Mouse (Mus musculus): ENCODE data around the gene Degs2. TPM values are rescaled to one million over a fixed set of nuclear protein-coding genes. Genes with fewer than 3 reads are reported as not detected.

Gene Degs2
- total and polyA plus RNA-seq, 3 experiments: 0.50 to 1.00 (median 0.55) TPM

DNA sequence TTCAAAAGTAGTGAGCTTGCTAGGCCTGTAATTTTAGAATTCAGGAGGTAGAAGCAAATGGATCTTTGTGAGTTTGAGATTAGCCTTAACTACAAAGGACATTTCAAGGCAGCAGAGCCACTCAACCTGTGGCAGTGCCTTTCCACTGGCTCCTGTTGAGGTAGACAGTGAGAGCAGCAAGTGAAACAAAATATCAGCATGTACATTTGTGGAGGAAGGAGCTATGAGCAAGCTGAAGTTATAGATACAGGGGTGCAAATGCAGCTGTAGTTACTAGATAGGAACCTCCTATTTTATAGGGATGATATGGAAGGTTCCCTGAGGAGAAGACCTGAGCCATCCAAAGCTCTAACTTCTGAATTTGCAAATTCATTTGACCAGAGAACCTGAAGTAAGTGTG, 69.6 kb downstream of the Degs2 start:
- peaks cover 4% of the 10 kb centered on the region; the same call in 1 of the 2 replicates for H3K36me3 ChIP-seq (ENCODE audit: control insufficient read depth, insufficient read depth, low read length)
- H3K79me2 ChIP-seq (replicated peaks; ENCODE audit: control insufficient read depth, insufficient read depth, low read length): no peaks in the 10 kb centered on the region; the same call in 1 of the 2 replicates
- TF ChIP-seq POLR2A (IDR thresholded peaks at IDR 0.05; ENCODE audit: insufficient read depth, low read depth, low read length) (no peak), EP300 (IDR thresholded peaks at IDR 0.05; ENCODE audit: insufficient read depth, low read depth, low read length) (no peak), CTCF (IDR thresholded peaks at IDR 0.05) (no peak)
- peaks cover 2% of the 10 kb centered on the region for H3K4me1 ChIP-seq (ENCODE audit: control insufficient read depth, insufficient read depth, low read length)
- H3K27ac ChIP-seq: no peak overlapping the region
- no peak for DNase-seq
- no peaks in the 10 kb centered on the region for H3K27me3 ChIP-seq (ENCODE audit: control insufficient read depth, insufficient read depth, low read length)
- no peak overlapping the region for H3K4me3 ChIP-seq
- H3K9ac ChIP-seq (ENCODE audit: low read depth, low read length): no peak overlapping the region
- intact Hi-C loops (cut with DNase I): no loop called here

DNA sequence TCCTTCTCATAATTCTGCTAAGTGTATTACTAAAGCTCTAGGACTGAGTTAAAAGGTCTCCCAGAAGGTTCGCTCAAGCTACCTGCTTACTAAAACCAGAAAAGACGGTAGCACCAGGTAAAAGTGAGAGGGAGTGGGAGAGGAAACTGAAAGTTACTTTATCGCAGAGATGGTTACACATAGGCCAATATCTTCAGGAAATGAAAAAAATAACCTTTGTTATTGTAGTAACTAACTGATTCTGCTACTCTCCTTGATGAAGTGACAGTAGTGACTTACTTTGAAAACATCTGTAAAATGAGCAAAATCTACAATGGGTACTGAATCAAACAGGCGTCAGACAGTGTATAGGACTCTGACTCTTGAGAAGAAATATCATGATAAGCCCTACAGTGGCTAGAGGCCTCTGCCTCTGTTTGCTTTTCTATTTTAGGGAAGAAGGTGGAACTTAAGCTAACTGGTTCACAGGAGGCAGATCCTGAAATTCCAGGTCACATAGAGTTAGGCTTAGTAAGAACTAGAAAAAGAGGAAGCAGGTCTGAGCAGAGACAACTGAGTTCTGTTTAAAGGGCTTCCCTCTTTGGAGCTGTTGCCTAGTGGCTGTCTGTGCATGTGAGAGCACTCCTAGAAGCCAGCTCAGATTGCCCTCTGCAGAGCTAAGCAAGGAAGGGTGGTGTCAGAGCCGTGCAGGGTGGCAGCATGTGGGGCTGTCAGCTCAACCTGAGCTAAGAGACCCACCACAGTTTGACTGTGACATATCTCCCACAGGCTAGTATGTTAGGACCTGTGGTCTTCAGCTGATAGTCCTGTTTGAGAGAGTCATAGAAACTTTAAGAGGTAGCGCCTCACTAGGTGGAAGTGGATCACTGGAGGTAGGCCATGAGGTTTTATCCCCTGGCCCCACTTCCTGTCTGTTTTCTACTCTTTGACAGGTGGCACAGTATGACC, 71.1 kb downstream of the Degs2 start:
- WGBS: 69% methylated on average over 6 of the region's 6 CpGs
- Histone ChIP-seq H3K4me1 (ENCODE audit: control insufficient read depth, insufficient read depth, low read length) (peaks cover 2% of the 10 kb centered on the region), H3K79me2 (replicated peaks; ENCODE audit: control insufficient read depth, insufficient read depth, low read length) (no peaks in the 10 kb centered on the region; the same call in 1 of the 2 replicates), H3K4me3 (no peak overlapping the region), H3K36me3 (ENCODE audit: control insufficient read depth, insufficient read depth, low read length) (peaks cover 4% of the 10 kb centered on the region), H3K9ac (ENCODE audit: low read depth, low read length) (no peak overlapping the region), H3K27ac (no peak overlapping the region), H3K27me3 (ENCODE audit: control insufficient read depth, insufficient read depth, low read length) (no peaks in the 10 kb centered on the region)
- intact Hi-C loops (cut with DNase I): no loop called here
- peak in 1 of 2 experiments; percentile 31 for DNase-seq
- TF ChIP-seq CTCF (IDR thresholded peaks at IDR 0.05) (no peak), EP300 (IDR thresholded peaks at IDR 0.05; ENCODE audit: insufficient read depth, low read depth, low read length) (no peak), POLR2A (IDR thresholded peaks at IDR 0.05; ENCODE audit: insufficient read depth, low read depth, low read length) (no peak)

DNA sequence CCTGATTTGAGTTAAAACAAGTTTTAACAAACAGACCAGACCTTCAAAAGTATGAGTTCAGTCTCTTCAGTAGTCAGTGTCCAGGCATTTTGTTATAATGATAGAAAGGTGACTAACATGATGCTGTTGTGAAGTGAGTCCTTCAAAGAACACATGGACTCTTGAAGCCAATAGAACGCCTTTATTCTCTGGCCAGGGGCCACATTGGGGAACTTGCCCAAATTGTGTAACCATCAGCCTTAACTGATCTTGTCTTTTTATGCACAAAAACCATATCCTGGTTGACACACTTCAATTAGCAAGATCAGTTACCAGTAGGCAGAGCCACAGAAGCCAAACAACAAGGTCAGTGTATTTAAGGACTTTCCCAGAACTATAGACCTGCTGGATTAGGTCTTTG, 72.6 kb downstream of the Degs2 start:
- H3K27ac ChIP-seq: no peak overlapping the region
- H3K9ac ChIP-seq (ENCODE audit: low read depth, low read length): no peak overlapping the region
- H3K4me1 ChIP-seq (ENCODE audit: control insufficient read depth, insufficient read depth, low read length): peaks cover 2% of the 10 kb centered on the region
- peaks cover 4% of the 10 kb centered on the region for H3K36me3 ChIP-seq (ENCODE audit: control insufficient read depth, insufficient read depth, low read length)
- H3K4me3 ChIP-seq: no peak overlapping the region
- TF ChIP-seq EP300 (IDR thresholded peaks at IDR 0.05; ENCODE audit: insufficient read depth, low read depth, low read length) (no peak), POLR2A (IDR thresholded peaks at IDR 0.05; ENCODE audit: insufficient read depth, low read depth, low read length) (no peak), CTCF (IDR thresholded peaks at IDR 0.05) (no peak)
- 91% methylated on average over 1 of the region's 1 CpGs for WGBS
- no peaks in the 10 kb centered on the region; the same call in 1 of the 2 replicates for H3K79me2 ChIP-seq (replicated peaks; ENCODE audit: control insufficient read depth, insufficient read depth, low read length)
- no peaks in the 10 kb centered on the region for H3K27me3 ChIP-seq (ENCODE audit: control insufficient read depth, insufficient read depth, low read length)
- no peak for DNase-seq
- intact Hi-C loops (cut with DNase I): no loop called here

Small RNA genes within 50 kb of the gene (microRNA-seq; reads per million reads assigned to microRNA genes)
- 0 reads per million in 2 experiments for gene Gm23872
- gene Mir342: 1,222 to 1,802 reads per million in 2 experiments

Other genes starting within 250 kb of the Degs2 start
- 10 to 100 TPM; 36.4 to 40.6 TPM for gene Evl, start 147.6 kb downstream of the Degs2 start, total RNA-seq (2021)
- gene Evl, start 147.6 kb downstream of the Degs2 start, polyA plus RNA-seq (2012; rRNA removed): 34.8 and 44.0 TPM in 2 replicates
- gene Yy1, start 90.7 kb upstream of the Degs2 start, total RNA-seq (2021): 10 to 100 TPM; 34.4 to 38.8 TPM
- 7.1 and 10.3 TPM in 2 replicates for gene Yy1, start 90.7 kb upstream of the Degs2 start, polyA plus RNA-seq (2012; rRNA removed)
- 10 to 100 TPM in 1 of 2 experiments, 1 to 10 TPM in 1; 8.0 to 16.8 TPM for gene Slc25a29, start 133.6 kb upstream of the Degs2 start, total RNA-seq (2021)
- gene Slc25a29, start 133.6 kb upstream of the Degs2 start, polyA plus RNA-seq (2012; rRNA removed): 14.2 and 17.3 TPM in 2 replicates
- 1 to 10 TPM; 6.5 to 7.1 TPM for gene Slc25a47, start 133.7 kb upstream of the Degs2 start, total RNA-seq (2021)
- 10.5 and 15.0 TPM in 2 replicates for gene Slc25a47, start 133.7 kb upstream of the Degs2 start, polyA plus RNA-seq (2012; rRNA removed)
- 1 to 10 TPM; 3.5 to 4.9 TPM for gene Wdr25, start 191.3 kb upstream of the Degs2 start, total RNA-seq (2021)
- 9.5 and 14.4 TPM in 2 replicates for gene Wdr25, start 191.3 kb upstream of the Degs2 start, polyA plus RNA-seq (2012; rRNA removed)
- gene Wars, start 191.9 kb upstream of the Degs2 start, total RNA-seq (2021): 10 to 100 TPM; 29.8 to 42.4 TPM
- gene Wars, start 191.9 kb upstream of the Degs2 start, polyA plus RNA-seq (2012; rRNA removed): 43.6 and 60.2 TPM in 2 replicates